10 mouse cellular contexts compared by ENCODE assay signal in genomic region chr1:42694665-42695577, GRCm38 (mm10). TPM values are rescaled to one million over a fixed set of nuclear protein-coding genes. Genes with fewer than 3 reads are reported as not detected.
DNase-seq lines count a peak whose midpoint lies in the region; ATAC-seq lines count a peak whose summit lies in the region.
"Had no signal": no experiment of that assay in that cellular context is flagged by ENCODE, and none has a peak within 500 bp of the region (broad histone marks: within the 10 kb centered on the region; RNA-seq: fewer than 3 reads in every experiment).

No protein-coding gene starts in this region.

- peaks cover 13% of the 10 kb centered on the region for H3K4me1 ChIP-seq in kidney, embryonic 16.5 days (ENCODE audit: insufficient read depth, low read length)
- peaks cover 5% of the 10 kb centered on the region for H3K4me1 ChIP-seq in midbrain, embryonic 14.5 days (ENCODE audit: control insufficient read depth, insufficient read depth, low read length)

- peak overlapping the region; percentile 81 for H3K27ac ChIP-seq in kidney, embryonic 16.5 days (ENCODE audit: low read length)
- peak overlapping the region; percentile 99 for H3K27ac ChIP-seq in midbrain, embryonic 14.5 days (replicated peaks; ENCODE audit: low read depth, low read length)

- H3K4me2 ChIP-seq in kidney, embryonic 16.5 days (replicated peaks; ENCODE audit: low read depth, low read length), result peak overlapping the region; percentile 60
- H3K4me2 ChIP-seq in midbrain, embryonic 14.5 days (ENCODE audit: low read length), result peak overlapping the region; percentile 98

- H3K4me3 ChIP-seq in kidney, embryonic 16.5 days (ENCODE audit: low read length), result peak overlapping the region; percentile 60
- H3K4me3 ChIP-seq in midbrain, embryonic 14.5 days (replicated peaks; ENCODE audit: low read depth, low read length), result peak overlapping the region; percentile 92
- H3K4me3 ChIP-seq: myocyte had no signal

- 0% methylated on average over 51 of the region's 60 CpGs for WGBS in kidney, embryonic 16.5 days
- under 1% methylated on average over 58 of the region's 60 CpGs for WGBS in midbrain, embryonic 14.5 days

- H3K36me3 ChIP-seq in kidney, embryonic 16.5 days (ENCODE audit: insufficient read depth, low read length), result no peaks in the 10 kb centered on the region
- H3K36me3 ChIP-seq in midbrain, embryonic 14.5 days (ENCODE audit: control insufficient read depth, insufficient read depth, low read length), result peaks cover 26% of the 10 kb centered on the region

- peak overlapping the region; percentile 74 for H3K9ac ChIP-seq in kidney, embryonic 16.5 days (replicated peaks; ENCODE audit: low read length)
- H3K9ac ChIP-seq in midbrain, embryonic 14.5 days (replicated peaks; ENCODE audit: low read length), result peak overlapping the region; percentile 68

- peak; percentile 14 for DNase-seq in adrenal gland, adult 2 months
- DNase-seq in adrenal gland, postnatal 4 days (ENCODE audit: low spot score in 2 of 2), result no peak
- peak; percentile 59 for DNase-seq in retina, postnatal 1 day
- no peak for DNase-seq in retina, embryonic 14.5 days (ENCODE audit: low spot score)
- DNase-seq in midbrain, embryonic 14.5 days, result peak; percentile 88
- DNase-seq in adipocyte (ENCODE audit: low spot score), result no peak

- ATAC-seq in kidney, embryonic 16.5 days (ENCODE audit: low FRiP score, low TSS enrichment), result peak; percentile 32
- peak; percentile 72 for ATAC-seq in midbrain, embryonic 14.5 days (ENCODE audit: low FRiP score, low TSS enrichment)
- ATAC-seq in megakaryocyte progenitor cell, adult 5-6 weeks (replicated peaks; ENCODE audit: poor library complexity), result no peak

- H3K27me3 ChIP-seq in kidney, embryonic 16.5 days (ENCODE audit: insufficient read depth, low read length), result peaks cover 90% of the 10 kb centered on the region
- H3K27me3 ChIP-seq in midbrain, embryonic 14.5 days (ENCODE audit: control insufficient read depth, insufficient read depth, low read length), result no peaks in the 10 kb centered on the region

- H3K9me3 ChIP-seq in kidney, embryonic 16.5 days (ENCODE audit: low read length), result no peaks in the 10 kb centered on the region
- H3K9me3 ChIP-seq in midbrain, embryonic 14.5 days (ENCODE audit: control insufficient read depth, low read length), result no peaks in the 10 kb centered on the region

RNA-seq across cellular contexts. Expression of gene Pou3f3, which starts 0.6 kb away (rescaled TPM):
- total RNA-seq in adrenal gland, adult 2 months (2021), result not detected
- polyA plus RNA-seq in adrenal gland, adult 2 months (2012; rRNA removed), result 0.02 TPM in 2 replicates
- total RNA-seq in adrenal gland, postnatal 4 days (2021), result 1 to 10 TPM in 1 of 2 experiments, under 1 TPM in 1; 0.68 to 6.3 TPM
- polyA plus RNA-seq in kidney, embryonic 16.5 days (2015; fragmentation: Nextera tagmentation; extraction: Ambion mirVana), result 7.6 and 8.4 TPM in 2 replicates
- 20.0 and 24.5 TPM in 2 replicates for polyA plus RNA-seq in midbrain, embryonic 14.5 days (2014; fragmentation: Nextera tagmentation; extraction: Ambion mirVana)
- not detected in 2 replicates for total RNA-seq in megakaryocyte progenitor cell, adult 5-6 weeks (2015)
- total RNA-seq in megakaryocyte progenitor cell, adult 5-6 weeks (2017), result not detected in 2 replicates
- total RNA-seq: common myeloid progenitor, adult 5-6 weeks had no signal
- polyA plus RNA-seq: myocyte had no signal

Comparison
In these comparisons a context has a peak if more than half of its experiments do, and no peak if none do; other contexts are left out.
1. DNase-seq: peak in adrenal gland, adult 2 months (single experiment), retina, postnatal 1 day (single experiment) and midbrain, embryonic 14.5 days (single experiment); none in adrenal gland, postnatal 4 days (0 of 2), retina, embryonic 14.5 days (single experiment) and adipocyte (single experiment).